29 mouse cellular contexts compared by ENCODE assay signal in the genomic region with DNA sequence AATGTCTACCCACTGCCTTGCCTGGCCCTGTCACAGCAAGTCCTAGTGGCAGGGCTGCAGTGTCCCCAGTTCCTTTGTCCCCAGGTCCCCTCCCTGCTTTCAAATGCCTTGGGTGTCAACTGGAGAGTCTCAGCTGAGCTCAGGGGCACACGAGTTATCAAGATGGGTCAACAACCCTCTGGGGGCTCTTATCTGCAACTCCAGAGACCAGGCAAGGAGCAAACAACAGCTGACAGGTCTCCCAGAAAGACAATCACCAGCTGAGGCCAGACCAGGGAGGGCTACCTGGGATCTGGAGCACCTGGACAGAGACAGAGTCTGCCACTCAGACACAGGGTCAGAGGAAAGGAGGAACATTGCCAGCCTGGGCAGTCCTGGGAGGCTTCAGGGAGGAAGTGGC. TPM values are rescaled to one million over a fixed set of nuclear protein-coding genes. Genes with fewer than 3 reads are reported as not detected.
DNase-seq lines count a peak whose midpoint lies in the region; ATAC-seq and TF ChIP-seq lines count a peak whose summit lies in the region.
"Had no signal": no experiment of that assay in that cellular context is flagged by ENCODE, and none has a peak within 500 bp of the region (broad histone marks: within the 10 kb centered on the region; RNA-seq: fewer than 3 reads in every experiment).

No protein-coding gene starts in this region.

- H3K4me2 ChIP-seq in heart, embryonic 11.5 days: no peak overlapping the region
- H3K4me2 ChIP-seq in liver, postnatal 0 days (ENCODE audit: low read depth, low read length): no peak overlapping the region
- H3K4me2 ChIP-seq in liver, embryonic 11.5 days: no peak overlapping the region
- no peak overlapping the region for H3K4me2 ChIP-seq in intestine, embryonic 16.5 days (ENCODE audit: low read depth, low read length)
- H3K4me2 ChIP-seq in forebrain, embryonic 15.5 days (replicated peaks): no peak overlapping the region
- H3K4me2 ChIP-seq: forebrain, embryonic 13.5 days; hindbrain, embryonic 14.5 days had no signal

- TF ChIP-seq CTCF in liver, postnatal 0 days (IDR thresholded peaks at IDR 0.05; ENCODE audit: low read depth): no peak

- H3K9ac ChIP-seq in heart, embryonic 11.5 days (ENCODE audit: low read depth, low read length): no peak overlapping the region
- no peak overlapping the region for H3K9ac ChIP-seq in liver, postnatal 0 days (replicated peaks)
- H3K9ac ChIP-seq in liver, embryonic 11.5 days (ENCODE audit: low read depth, low read length): no peak overlapping the region
- H3K9ac ChIP-seq in intestine, embryonic 16.5 days (ENCODE audit: low read depth, low read length): no peak overlapping the region
- H3K9ac ChIP-seq in forebrain, embryonic 15.5 days (replicated peaks): no peak overlapping the region
- H3K9ac ChIP-seq: forebrain, embryonic 13.5 days; forebrain, postnatal 0 days; hindbrain, embryonic 14.5 days had no signal

- peaks cover 23% of the 10 kb centered on the region for H3K27me3 ChIP-seq in heart, embryonic 11.5 days (ENCODE audit: control insufficient read depth, insufficient read depth, low read length)
- H3K27me3 ChIP-seq in heart, embryonic 10.5 days (ENCODE audit: insufficient read depth, poor library complexity, severe bottlenecking): peaks cover 65% of the 10 kb centered on the region
- peaks cover 26% of the 10 kb centered on the region for H3K27me3 ChIP-seq in liver, postnatal 0 days (ENCODE audit: insufficient read depth, low read length)
- peaks cover 33% of the 10 kb centered on the region for H3K27me3 ChIP-seq in liver, embryonic 11.5 days (replicated peaks; ENCODE audit: control insufficient read depth, insufficient read depth, low read length)
- no peaks in the 10 kb centered on the region for H3K27me3 ChIP-seq in intestine, embryonic 16.5 days (replicated peaks; ENCODE audit: control insufficient read depth, insufficient read depth, low read length)
- H3K27me3 ChIP-seq in forebrain, embryonic 15.5 days: no peaks in the 10 kb centered on the region

- no peaks in the 10 kb centered on the region for H3K9me3 ChIP-seq in heart, embryonic 11.5 days (replicated peaks; ENCODE audit: control insufficient read depth, low read length)
- H3K9me3 ChIP-seq in heart, embryonic 10.5 days: no peaks in the 10 kb centered on the region
- H3K9me3 ChIP-seq in liver, postnatal 0 days (ENCODE audit: low read length): no peaks in the 10 kb centered on the region
- H3K9me3 ChIP-seq in liver, embryonic 11.5 days (ENCODE audit: control insufficient read depth, low read length): no peaks in the 10 kb centered on the region
- no peaks in the 10 kb centered on the region for H3K9me3 ChIP-seq in intestine, embryonic 16.5 days (ENCODE audit: control insufficient read depth, low read length)
- H3K9me3 ChIP-seq in forebrain, embryonic 15.5 days: no peaks in the 10 kb centered on the region
- H3K9me3 ChIP-seq: forebrain, embryonic 10.5 days; forebrain, embryonic 13.5 days had no signal

- H3K4me3 ChIP-seq in heart, embryonic 11.5 days (ENCODE audit: low read depth, low read length): no peak overlapping the region
- H3K4me3 ChIP-seq in heart, embryonic 10.5 days: no peak overlapping the region
- no peak overlapping the region for H3K4me3 ChIP-seq in liver, postnatal 0 days (ENCODE audit: low read depth, low read length)
- no peak overlapping the region for H3K4me3 ChIP-seq in liver, embryonic 11.5 days (ENCODE audit: low read depth, low read length)
- H3K4me3 ChIP-seq in intestine, embryonic 16.5 days (ENCODE audit: low read length): no peak overlapping the region
- H3K4me3 ChIP-seq in forebrain, embryonic 15.5 days: no peak overlapping the region
- H3K4me3 ChIP-seq: forebrain, embryonic 10.5 days; forebrain, embryonic 13.5 days had no signal

- H3K36me3 ChIP-seq in heart, embryonic 11.5 days (ENCODE audit: control insufficient read depth, insufficient read depth, low read length): no peaks in the 10 kb centered on the region
- H3K36me3 ChIP-seq in heart, embryonic 10.5 days: no peaks in the 10 kb centered on the region
- no peaks in the 10 kb centered on the region for H3K36me3 ChIP-seq in liver, postnatal 0 days (replicated peaks; ENCODE audit: insufficient read depth, low read length)
- H3K36me3 ChIP-seq in liver, embryonic 11.5 days (ENCODE audit: control insufficient read depth, insufficient read depth, low read length): no peaks in the 10 kb centered on the region
- H3K36me3 ChIP-seq in intestine, embryonic 16.5 days (ENCODE audit: control insufficient read depth, insufficient read depth, low read length): no peaks in the 10 kb centered on the region
- no peaks in the 10 kb centered on the region for H3K36me3 ChIP-seq in forebrain, embryonic 15.5 days
- H3K36me3 ChIP-seq: forebrain, embryonic 10.5 days had no signal

- no peak for TF ChIP-seq EP300 in liver, postnatal 0 days (IDR thresholded peaks at IDR 0.05; ENCODE audit: low read depth)

- 9% methylated on average over 1 of the region's 1 CpGs for WGBS in heart, embryonic 11.5 days (ENCODE audit: insufficient replicate concordance)
- WGBS in heart, embryonic 10.5 days: 4% methylated on average over 1 of the region's 1 CpGs
- 5% methylated on average over 1 of the region's 1 CpGs for WGBS in liver, postnatal 0 days (ENCODE audit: insufficient replicate concordance)
- WGBS in liver, embryonic 11.5 days: 6% methylated on average over 1 of the region's 1 CpGs
- WGBS in intestine, embryonic 16.5 days: 0% methylated on average over 1 of the region's 1 CpGs
- 42% methylated on average over 1 of the region's 1 CpGs for WGBS in forebrain, embryonic 15.5 days

- no peak overlapping the region for H3K27ac ChIP-seq in heart, embryonic 11.5 days (ENCODE audit: low read depth, low read length)
- no peak overlapping the region for H3K27ac ChIP-seq in heart, embryonic 10.5 days
- H3K27ac ChIP-seq in liver, postnatal 0 days (ENCODE audit: low read depth): no peak overlapping the region
- H3K27ac ChIP-seq in liver, embryonic 11.5 days (ENCODE audit: low read depth, low read length): no peak overlapping the region
- no peak overlapping the region for H3K27ac ChIP-seq in intestine, embryonic 16.5 days (ENCODE audit: low read length)
- no peak overlapping the region for H3K27ac ChIP-seq in forebrain, embryonic 15.5 days (replicated peaks)
- H3K27ac ChIP-seq: forebrain, embryonic 10.5 days; forebrain, embryonic 13.5 days; hindbrain, embryonic 14.5 days; hindbrain, postnatal 0 days had no signal

- DNase-seq in heart, embryonic 10.5 days (ENCODE audit: low spot score): no peak
- peak; percentile 11 for DNase-seq in liver, postnatal 0 days
- no peak for DNase-seq in liver, embryonic 11.5 days (ENCODE audit: low spot score)
- peak; percentile 40 for DNase-seq in yolk sac, embryonic 10.5 days (ENCODE audit: low spot score)
- no peak for DNase-seq in layer of hippocampus, postnatal 36 days
- DNase-seq: adrenal gland, postnatal 10 days; cerebellum, adult 18-20 months; cerebellum, adult 9-10 months; cerebellum, postnatal 14 days; forebrain, postnatal 0 days; gastrocnemius, postnatal 25 days; heart, adult 18-20 months had no signal

- ATAC-seq in heart, embryonic 11.5 days (replicated peaks; ENCODE audit: insufficient number of reproducible peaks, low FRiP score, low TSS enrichment): 0 out of 2 replicates have a peak, but pooled peaks have one; percentile 36
- ATAC-seq in liver, postnatal 0 days: no peak
- ATAC-seq in liver, embryonic 11.5 days (replicated peaks; ENCODE audit: low FRiP score): no peak
- peak; percentile 49 for ATAC-seq in intestine, embryonic 16.5 days
- ATAC-seq in forebrain, embryonic 15.5 days (replicated peaks): no peak
- ATAC-seq: forebrain, embryonic 13.5 days; forebrain, postnatal 0 days; hindbrain, postnatal 0 days; inflammation-experienced regulatory T-cells, adult 6 months had no signal

- H3K4me1 ChIP-seq in heart, embryonic 11.5 days (ENCODE audit: control insufficient read depth, insufficient read depth, low read length): no peaks in the 10 kb centered on the region
- H3K4me1 ChIP-seq in heart, embryonic 10.5 days: no peaks in the 10 kb centered on the region
- no peaks in the 10 kb centered on the region for H3K4me1 ChIP-seq in liver, postnatal 0 days (ENCODE audit: insufficient read depth)
- no peaks in the 10 kb centered on the region for H3K4me1 ChIP-seq in liver, embryonic 11.5 days (replicated peaks; ENCODE audit: control insufficient read depth, insufficient read depth, low read length)
- H3K4me1 ChIP-seq in intestine, embryonic 16.5 days (ENCODE audit: control insufficient read depth, insufficient read depth, low read length): no peaks in the 10 kb centered on the region
- H3K4me1 ChIP-seq in forebrain, embryonic 15.5 days: no peaks in the 10 kb centered on the region
- H3K4me1 ChIP-seq: forebrain, embryonic 13.5 days had no signal

RNA-seq across cellular contexts. Expression of a gene that starts 16.4 kb away (rescaled TPM):
- 6.6 and 8.6 TPM in 2 replicates for polyA plus RNA-seq in heart, embryonic 11.5 days (2014; fragmentation: Nextera tagmentation; extraction: Ambion mirVana)
- polyA plus RNA-seq in heart, embryonic 10.5 days (2016; fragmentation: Nextera tagmentation; extraction: Ambion mirVana): 7.5 and 7.7 TPM in 2 replicates
- 21.0 and 24.5 TPM in 2 replicates for polyA plus RNA-seq in liver, postnatal 0 days (2015; fragmentation: Nextera tagmentation; extraction: Ambion mirVana)
- polyA plus RNA-seq in liver, embryonic 11.5 days (2014; fragmentation: Nextera tagmentation; extraction: Ambion mirVana): 2.3 and 2.5 TPM in 2 replicates
- 19.9 and 20.2 TPM in 2 replicates for polyA plus RNA-seq in intestine, embryonic 16.5 days (2015; fragmentation: Nextera tagmentation; extraction: Ambion mirVana)
- 1 to 10 TPM; 6.9 to 8.3 TPM for total RNA-seq in layer of hippocampus, postnatal 36 days (2021)
- polyA plus RNA-seq in forebrain, embryonic 15.5 days (2015; fragmentation: Nextera tagmentation; extraction: Ambion mirVana): 2.3 and 2.6 TPM in 2 replicates
- polyA plus RNA-seq: inflammation-experienced regulatory T-cells, adult 6 months had no signal

RNA-seq across cellular contexts. Expression of a gene that starts 20.1 kb away (rescaled TPM):
- polyA plus RNA-seq in heart, embryonic 11.5 days (2014; fragmentation: Nextera tagmentation; extraction: Ambion mirVana): 0.18 TPM in 1 of 2 replicates, not detected in the other
- 0.16 and 0.23 TPM in 2 replicates for polyA plus RNA-seq in heart, embryonic 10.5 days (2016; fragmentation: Nextera tagmentation; extraction: Ambion mirVana)
- polyA plus RNA-seq in liver, postnatal 0 days (2015; fragmentation: Nextera tagmentation; extraction: Ambion mirVana): 32.4 and 32.5 TPM in 2 replicates
- polyA plus RNA-seq in liver, embryonic 11.5 days (2014; fragmentation: Nextera tagmentation; extraction: Ambion mirVana): not detected in 2 replicates
- polyA plus RNA-seq in intestine, embryonic 16.5 days (2015; fragmentation: Nextera tagmentation; extraction: Ambion mirVana): 0.18 and 0.37 TPM in 2 replicates
- not detected for total RNA-seq in layer of hippocampus, postnatal 36 days (2021)
- not detected in 2 replicates for polyA plus RNA-seq in forebrain, embryonic 15.5 days (2015; fragmentation: Nextera tagmentation; extraction: Ambion mirVana)
- total RNA-seq: forebrain, postnatal 0 days; gastrocnemius, postnatal 25 days; hematopoietic stem cell, adult 5-6 weeks; hindbrain, postnatal 0 days had no signal
- polyA plus RNA-seq: embryonic facial prominence, embryonic 11.5 days; embryonic facial prominence, embryonic 14.5 days; forebrain, embryonic 10.5 days; forebrain, embryonic 13.5 days; forebrain, postnatal 0 days; gonadal fat pad, adult 2 months; heart, embryonic 14.5 days; heart, postnatal 0 days; hindbrain, embryonic 14.5 days; inflammation-experienced regulatory T-cells, adult 6 months had no signal

RNA-seq across cellular contexts. Expression of a gene that starts 24.8 kb away (rescaled TPM):
- 0.11 TPM in 1 of 2 replicates, not detected in the other for polyA plus RNA-seq in heart, embryonic 11.5 days (2014; fragmentation: Nextera tagmentation; extraction: Ambion mirVana)
- 0.05 TPM in 1 of 2 replicates, not detected in the other for polyA plus RNA-seq in heart, embryonic 10.5 days (2016; fragmentation: Nextera tagmentation; extraction: Ambion mirVana)
- not detected in 2 replicates for polyA plus RNA-seq in liver, postnatal 0 days (2015; fragmentation: Nextera tagmentation; extraction: Ambion mirVana)
- 0.05 TPM in 1 of 2 replicates, not detected in the other for polyA plus RNA-seq in liver, embryonic 11.5 days (2014; fragmentation: Nextera tagmentation; extraction: Ambion mirVana)
- not detected in 2 replicates for polyA plus RNA-seq in intestine, embryonic 16.5 days (2015; fragmentation: Nextera tagmentation; extraction: Ambion mirVana)
- total RNA-seq in layer of hippocampus, postnatal 36 days (2021): under 1 TPM in 1 of 2 experiments, not detected in 1; 0.13 TPM
- 6.3 and 7.0 TPM in 2 replicates for polyA plus RNA-seq in forebrain, embryonic 15.5 days (2015; fragmentation: Nextera tagmentation; extraction: Ambion mirVana)
- total RNA-seq: adrenal gland, postnatal 10 days; adrenal gland, postnatal 36 days; gastrocnemius, adult 8-10 months; gastrocnemius, postnatal 25 days; heart, adult 18-20 months; heart, postnatal 25 days; hematopoietic stem cell, adult 5-6 weeks had no signal
- polyA plus RNA-seq: embryonic facial prominence, embryonic 14.5 days; gonadal fat pad, adult 2 months; heart, embryonic 14.5 days; heart, postnatal 0 days; inflammation-experienced regulatory T-cells, adult 6 months had no signal

RNA-seq across cellular contexts. Expression of a gene that starts 47.2 kb away (rescaled TPM):
- polyA plus RNA-seq in heart, embryonic 11.5 days (2014; fragmentation: Nextera tagmentation; extraction: Ambion mirVana): 28.7 and 30.0 TPM in 2 replicates
- polyA plus RNA-seq in heart, embryonic 10.5 days (2016; fragmentation: Nextera tagmentation; extraction: Ambion mirVana): 43.9 and 46.6 TPM in 2 replicates
- polyA plus RNA-seq in liver, postnatal 0 days (2015; fragmentation: Nextera tagmentation; extraction: Ambion mirVana): 53.6 and 54.1 TPM in 2 replicates
- polyA plus RNA-seq in liver, embryonic 11.5 days (2014; fragmentation: Nextera tagmentation; extraction: Ambion mirVana): 32.8 and 35.1 TPM in 2 replicates
- 43.9 and 46.9 TPM in 2 replicates for polyA plus RNA-seq in intestine, embryonic 16.5 days (2015; fragmentation: Nextera tagmentation; extraction: Ambion mirVana)
- 10 to 100 TPM; 56.8 to 58.7 TPM for total RNA-seq in layer of hippocampus, postnatal 36 days (2021)
- 24.0 and 25.6 TPM in 2 replicates for polyA plus RNA-seq in forebrain, embryonic 15.5 days (2015; fragmentation: Nextera tagmentation; extraction: Ambion mirVana)

RNA-seq across cellular contexts. Expression of a gene that starts 54.7 kb away (rescaled TPM):
- polyA plus RNA-seq in heart, embryonic 11.5 days (2014; fragmentation: Nextera tagmentation; extraction: Ambion mirVana): 1.6 and 2.1 TPM in 2 replicates
- polyA plus RNA-seq in heart, embryonic 10.5 days (2016; fragmentation: Nextera tagmentation; extraction: Ambion mirVana): 4.2 and 5.9 TPM in 2 replicates
- polyA plus RNA-seq in liver, postnatal 0 days (2015; fragmentation: Nextera tagmentation; extraction: Ambion mirVana): 15.3 and 17.1 TPM in 2 replicates
- 5.1 and 5.5 TPM in 2 replicates for polyA plus RNA-seq in liver, embryonic 11.5 days (2014; fragmentation: Nextera tagmentation; extraction: Ambion mirVana)
- polyA plus RNA-seq in intestine, embryonic 16.5 days (2015; fragmentation: Nextera tagmentation; extraction: Ambion mirVana): 6.9 and 7.6 TPM in 2 replicates
- total RNA-seq in layer of hippocampus, postnatal 36 days (2021): 1 to 10 TPM; 7.6 to 8.7 TPM
- polyA plus RNA-seq in forebrain, embryonic 15.5 days (2015; fragmentation: Nextera tagmentation; extraction: Ambion mirVana): 2.2 and 2.4 TPM in 2 replicates

Comparison
In these comparisons a context has a peak if more than half of its experiments do, and no peak if none do; other contexts are left out.
1. DNase-seq: peak in liver, postnatal 0 days (single experiment) and yolk sac, embryonic 10.5 days (single experiment); none in heart, embryonic 10.5 days (single experiment), liver, embryonic 11.5 days (single experiment) and layer of hippocampus, postnatal 36 days (0 of 2).
2. RNA of a gene that starts 20.1 kb away (polyA plus RNA-seq): 32.4 to 32.5 TPM in liver, postnatal 0 days; 0.18 to 0.37 TPM in intestine, embryonic 16.5 days, 0.16 to 0.23 TPM in heart, embryonic 10.5 days, not detected in forebrain, embryonic 15.5 days, 0.18 TPM in heart, embryonic 11.5 days and not detected in liver, embryonic 11.5 days; every median in the first group is over 10 times any median in the second.
3. ATAC-seq: peak in heart, embryonic 11.5 days (single experiment) and intestine, embryonic 16.5 days (single experiment); none in liver, postnatal 0 days (single experiment), liver, embryonic 11.5 days (single experiment) and forebrain, embryonic 15.5 days (single experiment).